Mouse (Mus musculus) heart, postnatal 0 days (tissue): Measurements from ENCODE around the gene Olfr593. TPM values are rescaled to one million over a fixed set of nuclear protein-coding genes. Genes with fewer than 3 reads are reported as not detected.

Source experiments
- microRNA-seq: library from miRNA; unstranded; fragments of <30 nt; microRNA quantifications from one replicate; pipeline ENCODE4, GENCODE M21; 2016
- polyA plus RNA-seq: library from polyadenylated mRNA; unstranded; fragments of >200 nt; fragmentation: Nextera tagmentation; extraction: Ambion mirVana; gene quantifications from 2 replicates; pipeline ENCODE4 v1.2.1, GENCODE M21; 2015
- total RNA-seq: library from RNA; depleted of rRNA; stranded (reverse); fragments of >200 nt; gene quantifications from 2 replicates; pipeline ENCODE4 v1.2.3, GENCODE M21; 2014; ENCODE audit warnings: low replicate concordance; rRNA removed

Gene Olfr593
- total and polyA plus RNA-seq, 2 experiments from 2014 or later = not detected

Small RNA genes lying within 50 kb of the gene (microRNA-seq; reads per million reads assigned to microRNA genes)
- not detected for gene Gm25171

Other genes starting within 250 kb of the Olfr593 start
- gene Olfr576, start 249.2 kb upstream of the Olfr593 start, total RNA-seq = not detected in 2 replicates
- not detected in 2 replicates for gene Olfr576, start 249.2 kb upstream of the Olfr593 start, polyA plus RNA-seq
- not detected in 2 replicates for gene Olfr577, start 235.9 kb upstream of the Olfr593 start, total RNA-seq
- gene Olfr577, start 235.9 kb upstream of the Olfr593 start, polyA plus RNA-seq = not detected in 2 replicates
- gene Olfr578, start 222.5 kb upstream of the Olfr593 start, total RNA-seq = not detected in 2 replicates
- gene Olfr578, start 222.5 kb upstream of the Olfr593 start, polyA plus RNA-seq = not detected in 2 replicates
- not detected in 2 replicates for gene Olfr582, start 173.8 kb upstream of the Olfr593 start, total RNA-seq
- gene Olfr582, start 173.8 kb upstream of the Olfr593 start, polyA plus RNA-seq = not detected in 2 replicates
- not detected in 2 replicates for gene Olfr583, start 160.6 kb upstream of the Olfr593 start, total RNA-seq
- gene Olfr583, start 160.6 kb upstream of the Olfr593 start, polyA plus RNA-seq = not detected in 2 replicates
- not detected in 2 replicates for gene Olfr584, start 130.0 kb upstream of the Olfr593 start, total RNA-seq
- gene Olfr584, start 130.0 kb upstream of the Olfr593 start, polyA plus RNA-seq = not detected in 2 replicates
- gene Olfr585, start 114.1 kb upstream of the Olfr593 start, total RNA-seq = not detected in 2 replicates
- not detected in 2 replicates for gene Olfr585, start 114.1 kb upstream of the Olfr593 start, polyA plus RNA-seq
- gene Olfr586, start 86.2 kb upstream of the Olfr593 start, total RNA-seq = not detected in 2 replicates
- gene Olfr586, start 86.2 kb upstream of the Olfr593 start, polyA plus RNA-seq = not detected in 2 replicates
- not detected in 2 replicates for gene Olfr588-ps1, start 71.0 kb upstream of the Olfr593 start, total RNA-seq
- not detected in 2 replicates for gene Olfr588-ps1, start 71.0 kb upstream of the Olfr593 start, polyA plus RNA-seq
- not detected in 2 replicates for gene Olfr589, start 55.5 kb upstream of the Olfr593 start, total RNA-seq
- gene Olfr589, start 55.5 kb upstream of the Olfr593 start, polyA plus RNA-seq = not detected in 2 replicates
- gene Olfr591, start 33.5 kb upstream of the Olfr593 start, total RNA-seq = not detected in 2 replicates
- gene Olfr591, start 33.5 kb upstream of the Olfr593 start, polyA plus RNA-seq = not detected in 2 replicates
- gene Olfr592, start 27.1 kb upstream of the Olfr593 start, total RNA-seq = not detected in 2 replicates
- gene Olfr592, start 27.1 kb upstream of the Olfr593 start, polyA plus RNA-seq = not detected in 2 replicates
- gene Olfr594, start 5.1 kb downstream of the Olfr593 start, total RNA-seq = not detected in 2 replicates
- not detected in 2 replicates for gene Olfr594, start 5.1 kb downstream of the Olfr593 start, polyA plus RNA-seq
- not detected in 2 replicates for gene Usp17ld, start 40.6 kb downstream of the Olfr593 start, total RNA-seq
- not detected in 2 replicates for gene Usp17ld, start 40.6 kb downstream of the Olfr593 start, polyA plus RNA-seq
- gene Olfr596, start 93.8 kb downstream of the Olfr593 start, total RNA-seq = not detected in 2 replicates
- gene Olfr596, start 93.8 kb downstream of the Olfr593 start, polyA plus RNA-seq = not detected in 2 replicates
- not detected in 2 replicates for gene Olfr597, start 104.5 kb downstream of the Olfr593 start, total RNA-seq
- not detected in 2 replicates for gene Olfr597, start 104.5 kb downstream of the Olfr593 start, polyA plus RNA-seq
- not detected in 2 replicates for gene Olfr598, start 111.7 kb downstream of the Olfr593 start, total RNA-seq
- not detected in 2 replicates for gene Olfr598, start 111.7 kb downstream of the Olfr593 start, polyA plus RNA-seq
- not detected in 2 replicates for gene Olfr599, start 124.1 kb downstream of the Olfr593 start, total RNA-seq
- not detected in 2 replicates for gene Olfr599, start 124.1 kb downstream of the Olfr593 start, polyA plus RNA-seq
- gene Olfr600, start 137.8 kb downstream of the Olfr593 start, total RNA-seq = not detected in 2 replicates
- not detected in 2 replicates for gene Olfr600, start 137.8 kb downstream of the Olfr593 start, polyA plus RNA-seq
- not detected in 2 replicates for gene Olfr601, start 150.8 kb downstream of the Olfr593 start, total RNA-seq
- not detected in 2 replicates for gene Olfr601, start 150.8 kb downstream of the Olfr593 start, polyA plus RNA-seq
- not detected in 2 replicates for gene Olfr603, start 174.3 kb downstream of the Olfr593 start, total RNA-seq
- gene Olfr603, start 174.3 kb downstream of the Olfr593 start, polyA plus RNA-seq = not detected in 2 replicates
- not detected in 2 replicates for gene Usp17lc, start 203.2 kb downstream of the Olfr593 start, total RNA-seq
- 0.12 and 0.19 TPM in 2 replicates for gene Usp17lc, start 203.2 kb downstream of the Olfr593 start, polyA plus RNA-seq
- not detected in 2 replicates for gene Olfr605, start 233.6 kb downstream of the Olfr593 start, total RNA-seq
- gene Olfr605, start 233.6 kb downstream of the Olfr593 start, polyA plus RNA-seq = not detected in 2 replicates
- not detected in 2 replicates for gene Olfr606, start 237.2 kb downstream of the Olfr593 start, total RNA-seq
- gene Olfr606, start 237.2 kb downstream of the Olfr593 start, polyA plus RNA-seq = not detected in 2 replicates